Mouse (Mus musculus): ENCODE measurements around the gene Tmem219. TPM values are rescaled to one million over a fixed set of nuclear protein-coding genes. Genes with fewer than 3 reads are reported as not detected.
"Not testable (repeated sequence)": the region's sequence is repeated elsewhere in the genome, so short reads cannot be mapped to it uniquely, and the experiment has no call there.

Gene Tmem219
- total RNA-seq, 2 experiments from 2014 or later, result 9.9 to 12.1 TPM

GRCm38 (mm10) chr7:126926299-126926698, 3.6 kb upstream of the Tmem219 start:
- no peak for DNase-seq (ENCODE audit: low spot score)

DNA sequence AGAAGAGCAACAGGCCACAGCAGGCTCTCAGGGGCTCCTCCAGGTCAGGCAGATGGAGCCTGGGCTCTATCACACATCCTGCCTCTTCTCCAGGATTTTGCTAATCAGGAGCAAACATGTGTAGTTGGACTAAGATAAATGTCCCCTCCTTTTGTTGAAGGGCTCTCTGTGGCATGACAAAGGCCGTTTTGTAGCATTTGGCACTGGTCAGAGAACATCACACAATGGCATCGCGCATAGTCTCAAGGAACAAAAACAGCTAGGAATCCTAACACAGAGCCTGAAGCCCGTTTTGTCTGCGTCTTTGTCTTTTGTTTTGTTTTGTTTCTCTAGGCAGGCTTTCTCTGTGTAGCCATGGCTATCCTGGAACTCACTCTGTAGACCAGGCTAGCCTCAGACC, 1.3 kb upstream of the Tmem219 start:
- no peak for DNase-seq (ENCODE audit: low spot score)

GRCm38 (mm10) chr7:126921563-126921962, 1.2 kb downstream of the Tmem219 start:
- no peak for DNase-seq (ENCODE audit: low spot score)

DNA sequence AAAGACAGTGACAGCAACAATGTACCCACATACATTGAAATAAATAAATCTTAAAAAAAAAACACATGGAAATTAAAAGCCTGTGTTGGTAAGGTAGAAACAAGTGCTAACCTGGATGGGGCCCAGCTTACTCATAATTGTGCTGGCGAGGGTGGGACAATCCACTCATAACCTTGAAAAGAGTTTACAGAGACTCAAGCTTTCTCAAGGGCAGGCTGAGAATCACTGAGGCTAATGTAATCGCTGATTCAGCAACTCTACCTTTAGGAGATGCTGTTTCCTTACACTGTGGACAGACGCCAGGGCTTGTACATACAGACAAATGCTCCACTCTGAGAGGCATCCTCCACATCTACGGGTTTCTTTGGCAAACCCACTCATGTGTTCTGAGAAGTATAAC, 2.7 kb downstream of the Tmem219 start:
- no peak for DNase-seq (ENCODE audit: low spot score)

DNA sequence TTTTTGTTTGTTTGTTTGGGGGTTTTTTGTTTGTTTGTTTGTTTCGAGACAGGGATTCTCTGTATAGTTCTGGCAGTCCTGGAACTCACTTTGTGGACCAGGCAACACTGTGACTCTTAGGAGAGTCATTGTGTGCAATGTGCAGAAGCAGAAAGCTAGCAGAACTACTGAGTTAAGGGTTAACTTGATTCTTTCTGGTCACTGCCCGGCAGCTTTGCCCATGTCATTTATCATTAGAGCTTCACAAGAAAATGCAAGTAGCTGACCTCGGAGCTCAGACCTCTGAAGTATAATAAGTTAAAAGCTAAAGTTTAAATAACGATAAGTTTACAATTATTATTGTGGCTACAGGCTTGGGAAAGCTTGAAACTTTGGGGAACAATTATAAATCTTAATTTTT, 4.4 kb downstream of the Tmem219 start:
- not testable (repeated sequence) for DNase-seq (ENCODE audit: low spot score)

- DNase-seq (ENCODE audit: low spot score), result no peak
Observed at GRCm38 (mm10) chr7:126914844-126915243, 7.9 kb downstream of the Tmem219 start.

DNA sequence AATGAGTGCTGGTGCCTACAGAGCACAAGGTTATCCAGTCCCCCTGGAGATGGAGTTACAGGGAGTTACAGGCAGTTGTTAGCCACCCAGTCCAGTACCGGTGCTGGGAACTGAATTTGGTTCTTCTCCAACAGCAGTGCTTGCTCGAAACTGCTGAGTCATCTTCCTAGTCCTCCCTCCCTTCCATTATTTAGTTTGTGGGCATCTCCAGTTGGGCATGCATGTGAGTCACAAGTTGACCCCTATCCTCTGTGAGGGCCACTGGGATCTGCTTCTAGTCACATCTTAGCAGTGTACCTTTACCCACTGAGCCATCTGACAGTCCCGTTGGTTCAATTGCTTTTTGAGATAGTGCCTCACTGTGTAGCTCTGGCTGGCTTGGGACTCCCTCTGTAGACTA, 17.1 kb downstream of the Tmem219 start:
- DNase-seq (ENCODE audit: low spot score), result no peak

DNA sequence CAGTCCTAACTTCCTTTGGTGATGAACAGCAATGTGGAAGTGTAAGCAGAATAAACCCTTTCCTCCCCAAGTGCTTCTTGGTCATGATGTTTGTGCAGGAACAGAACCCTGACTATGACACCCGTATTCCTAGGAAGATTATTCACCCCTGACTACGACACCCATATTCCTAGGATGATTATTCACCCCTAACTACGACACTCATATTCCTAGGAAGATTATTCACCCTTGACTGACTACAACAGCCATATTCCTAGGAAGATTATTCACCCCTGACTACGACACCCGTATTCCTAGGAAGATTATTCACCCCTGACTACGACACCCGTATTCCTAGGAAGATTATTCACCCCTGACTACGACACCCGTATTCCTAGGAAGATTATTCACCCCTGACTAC, 22.9 kb downstream of the Tmem219 start:
- not testable (repeated sequence) for DNase-seq (ENCODE audit: low spot score)

GRCm38 (mm10) chr7:126898102-126898990, 24.4 kb downstream of the Tmem219 start:
- peak; percentile 97 for DNase-seq (ENCODE audit: low spot score)

DNA sequence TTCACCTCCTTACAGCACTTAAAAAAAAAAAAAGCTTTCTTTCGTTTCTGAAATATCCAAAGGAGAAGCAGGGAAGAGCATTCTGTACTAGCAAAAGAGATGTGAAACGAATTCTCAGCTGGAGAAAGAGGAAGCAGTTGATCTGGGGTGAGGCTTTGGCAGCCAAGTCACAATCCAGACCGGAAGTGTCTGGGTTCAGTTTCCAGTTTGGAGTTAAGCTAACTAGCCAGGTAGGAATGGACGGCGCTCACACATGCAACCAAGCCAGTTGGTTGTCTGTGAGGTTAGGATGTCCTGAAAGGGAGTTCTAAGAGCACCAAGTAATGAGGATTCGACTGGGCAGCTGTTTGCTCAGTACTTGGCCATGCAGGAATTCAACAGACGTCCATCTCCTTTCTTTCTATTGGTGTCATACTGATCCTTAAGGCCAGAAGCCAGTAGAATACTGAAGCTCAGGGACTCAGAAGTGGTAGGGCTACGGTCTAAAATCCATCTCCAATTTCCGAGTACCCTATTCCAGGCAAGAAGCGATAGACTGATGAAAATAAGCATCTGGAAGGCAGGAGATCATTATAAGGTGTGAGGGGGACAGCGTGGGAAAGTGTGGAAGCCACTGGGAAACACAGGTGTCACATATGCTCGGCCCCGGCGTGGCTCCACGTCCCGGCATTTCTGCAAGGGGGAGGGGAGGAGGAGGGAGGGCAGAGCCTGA, 25.2 kb downstream of the Tmem219 start:
- DNase-seq (ENCODE audit: low spot score), result peak; percentile 40

DNA sequence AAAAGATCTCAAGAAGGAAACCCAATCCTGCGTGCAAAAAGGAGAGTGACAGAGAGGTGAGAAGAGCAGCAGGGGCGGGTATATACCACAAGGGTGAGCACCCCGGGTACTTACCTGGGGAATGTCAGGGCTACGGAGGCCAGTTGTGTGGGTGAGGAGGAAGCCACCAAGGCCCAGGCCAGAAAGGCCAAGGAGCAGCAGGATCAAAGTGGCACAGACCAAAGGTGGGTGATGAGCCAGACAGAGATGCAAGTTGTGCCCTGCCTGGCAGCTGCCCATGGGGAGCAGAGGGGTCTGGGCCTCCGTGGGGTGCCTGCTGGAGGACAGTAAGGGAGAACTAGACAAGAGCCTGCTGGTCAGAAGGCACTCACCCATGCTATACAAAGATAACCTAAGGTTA, 25.8 kb downstream of the Tmem219 start:
- no peak for DNase-seq (ENCODE audit: low spot score)

DNA sequence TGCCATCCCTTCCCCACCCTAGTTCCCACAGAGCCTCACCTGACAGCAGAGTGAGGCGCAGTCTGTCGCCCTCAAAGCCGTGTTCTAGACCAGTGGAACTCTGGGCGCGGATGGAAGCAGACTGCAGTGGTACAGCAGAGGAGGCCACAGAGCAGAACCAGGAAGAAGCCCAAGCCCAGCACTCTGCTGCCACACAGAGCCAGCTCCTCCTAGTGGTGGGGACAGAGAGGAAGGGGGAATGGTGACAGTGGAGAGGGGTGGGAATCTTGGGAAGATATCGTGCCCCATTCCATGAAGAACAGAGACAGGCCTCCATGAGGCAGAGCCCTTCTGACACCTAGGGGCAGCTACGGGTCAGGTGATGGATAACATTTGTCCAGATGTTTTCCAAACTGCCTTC, 33.9 kb downstream of the Tmem219 start:
- DNase-seq (ENCODE audit: low spot score), result no peak

DNA sequence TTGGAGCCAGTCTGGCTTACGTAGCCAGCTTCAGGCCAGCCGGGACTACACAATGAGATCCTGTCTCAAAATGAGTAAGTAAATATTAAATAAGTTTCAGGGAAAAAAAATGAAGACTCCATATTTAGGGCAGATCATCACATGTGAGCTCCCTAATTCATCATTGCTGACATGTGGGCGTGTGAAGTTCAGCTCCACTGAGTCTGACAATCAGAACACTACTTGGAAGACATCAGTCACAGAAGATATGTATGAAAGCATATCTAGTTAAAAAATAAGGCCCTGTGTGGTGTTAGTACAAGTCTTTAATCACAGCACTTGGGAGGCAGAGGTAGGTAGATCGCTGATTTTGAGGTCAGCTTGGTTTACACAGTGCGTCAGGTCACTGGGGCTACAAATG, 35.4 kb downstream of the Tmem219 start:
- no peak for DNase-seq (ENCODE audit: low spot score)

- peak; percentile 96 for DNase-seq (ENCODE audit: low spot score)
Observed at GRCm38 (mm10) chr7:126884286-126885164, 38.2 kb downstream of the Tmem219 start, which contains the start of gene Taok2. Taok2 (minus strand) TSS chr7:126884703.

DNA sequence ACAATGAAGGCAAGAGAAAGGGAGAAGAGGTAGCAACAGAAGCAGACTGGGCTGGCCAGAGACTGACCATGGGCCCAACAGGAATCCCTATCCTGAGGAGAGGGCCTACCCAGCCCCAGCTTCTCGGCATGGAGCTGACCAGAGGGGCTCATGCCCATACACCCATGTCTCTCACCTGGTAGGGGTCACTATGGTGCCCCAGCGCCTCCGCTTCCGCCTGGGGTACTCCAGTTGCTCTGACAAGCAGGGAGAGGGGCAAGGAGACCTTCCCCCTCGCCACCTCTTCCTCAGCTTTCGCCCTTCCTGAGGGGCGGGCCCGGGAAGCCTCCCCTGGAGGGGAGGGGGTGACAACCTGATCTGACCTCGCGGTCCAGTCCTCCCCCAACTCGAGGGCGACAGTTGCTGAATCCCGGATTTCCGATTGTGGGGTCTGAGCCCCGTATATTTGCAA, 39.0 kb downstream of the Tmem219 start:
- DNase-seq (ENCODE audit: low spot score), result no peak

- no peak for DNase-seq (ENCODE audit: low spot score)
Observed at GRCm38 (mm10) chr7:126881040-126881439, 41.7 kb downstream of the Tmem219 start.

DNA sequence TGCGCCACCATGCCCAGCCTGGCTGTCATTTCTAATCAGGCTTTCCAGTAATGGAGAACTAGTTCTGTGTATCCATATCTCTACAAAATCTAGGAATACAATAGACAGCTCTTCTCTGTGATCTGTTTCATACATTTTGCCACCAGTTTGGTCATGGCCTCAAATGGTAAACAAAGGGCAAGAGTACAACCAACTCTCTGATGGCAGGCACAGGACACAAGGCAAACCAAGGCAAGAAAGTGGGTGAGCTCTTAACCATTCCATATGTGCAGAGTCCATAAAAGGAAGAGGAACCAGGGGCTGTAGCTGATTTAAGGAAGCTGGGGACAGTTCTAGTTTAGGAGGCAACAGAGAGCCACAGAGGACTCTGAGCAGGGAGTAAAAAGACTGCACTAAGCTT, 45.5 kb downstream of the Tmem219 start:
- no peak for DNase-seq (ENCODE audit: low spot score)

DNA sequence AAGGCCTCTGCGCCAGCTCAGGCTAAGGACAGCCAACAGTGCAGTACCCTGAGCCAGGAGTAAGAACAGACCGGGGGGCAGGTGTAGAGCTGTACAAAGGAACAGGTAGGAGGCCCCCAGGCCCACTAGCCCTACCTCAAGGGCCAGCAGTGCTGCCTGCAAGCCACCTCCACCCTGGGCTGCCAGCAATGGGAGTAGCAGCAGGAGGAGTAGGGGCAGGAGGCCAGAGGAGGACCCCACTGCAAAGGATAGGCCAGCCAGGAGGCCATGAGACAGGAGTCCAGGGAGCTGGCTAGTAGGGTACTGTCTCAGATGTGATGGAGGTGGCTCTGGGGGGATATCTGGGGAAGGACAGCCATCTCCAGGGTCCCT, 52.2 kb downstream of the Tmem219 start:
- DNase-seq (ENCODE audit: low spot score), result no peak

- DNase-seq (ENCODE audit: low spot score), result no peak
Observed at GRCm38 (mm10) chr7:126869780-126870519, 52.8 kb downstream of the Tmem219 start.

- no peak for DNase-seq (ENCODE audit: low spot score)
Observed at GRCm38 (mm10) chr7:126868003-126868402, 54.7 kb downstream of the Tmem219 start.

DNA sequence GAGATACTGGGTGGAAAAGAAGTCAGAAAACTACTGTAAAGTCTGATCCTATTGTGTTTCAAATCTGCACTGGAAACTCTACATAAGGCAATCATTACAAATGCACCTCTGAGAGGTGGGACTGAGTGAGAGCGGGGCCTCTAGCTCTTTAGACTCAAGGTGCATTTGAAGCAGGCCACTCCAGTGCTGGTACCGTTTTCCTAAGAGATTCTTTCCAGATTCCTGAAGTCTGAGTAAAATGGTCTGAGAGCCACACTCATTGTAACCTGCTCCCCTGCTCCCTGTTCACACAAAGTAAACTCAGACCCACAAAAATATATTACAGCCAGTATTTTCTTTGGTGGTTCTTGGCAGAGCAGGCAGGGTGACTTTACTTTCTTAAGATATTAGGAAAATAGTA, 55.2 kb downstream of the Tmem219 start:
- no peak for DNase-seq (ENCODE audit: low spot score)

Measured in gastrocnemius, adult 18-20 months (tissue).